Mouse (Mus musculus) ovary, postnatal 14 days (tissue): ENCODE data around the gene Yy1.
"Not testable (repeated sequence)": the region's sequence is repeated elsewhere in the genome, so short reads cannot be mapped to it uniquely, and the experiment has no call there.

Source experiments
- DNase-seq: peaks from one replicate; pipeline ENCODE4 v3.0.0; 2022; ENCODE audit warnings: low spot score

The Yy1 gene

DNA sequence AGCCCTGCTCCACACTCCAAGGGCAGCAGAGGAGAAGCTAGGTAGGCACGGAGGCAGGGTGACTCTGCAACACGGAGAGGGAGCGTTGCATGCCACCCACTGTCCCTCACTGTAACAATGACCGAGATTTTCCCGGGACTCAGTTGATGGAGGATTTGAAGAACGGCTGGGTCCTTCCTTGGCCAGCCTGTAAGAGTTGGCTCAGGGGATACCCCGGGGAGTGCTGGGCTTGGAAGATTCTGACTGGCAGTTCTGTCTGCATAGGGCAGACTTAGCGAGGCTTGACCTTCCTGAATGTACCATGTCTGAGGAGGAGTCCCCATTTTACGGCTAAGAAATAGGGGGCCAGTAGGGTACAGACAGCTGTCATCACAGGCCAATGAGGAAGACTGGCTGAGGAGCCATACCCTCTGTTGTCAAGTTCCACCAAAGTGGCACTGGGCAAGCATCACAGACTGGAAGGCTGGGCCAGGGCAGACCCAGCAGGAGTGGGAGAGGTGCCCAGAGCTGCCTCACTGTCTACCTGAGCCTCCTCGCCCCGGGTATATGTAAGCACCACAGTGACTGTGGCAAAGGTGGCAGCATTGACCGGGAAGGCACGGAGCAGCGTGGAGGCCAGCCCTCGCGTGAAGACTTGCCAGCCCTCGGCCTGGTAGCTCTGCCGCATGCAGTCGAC lies 33.6 kb downstream of the Yy1 start:
- no peak for DNase-seq

DNA sequence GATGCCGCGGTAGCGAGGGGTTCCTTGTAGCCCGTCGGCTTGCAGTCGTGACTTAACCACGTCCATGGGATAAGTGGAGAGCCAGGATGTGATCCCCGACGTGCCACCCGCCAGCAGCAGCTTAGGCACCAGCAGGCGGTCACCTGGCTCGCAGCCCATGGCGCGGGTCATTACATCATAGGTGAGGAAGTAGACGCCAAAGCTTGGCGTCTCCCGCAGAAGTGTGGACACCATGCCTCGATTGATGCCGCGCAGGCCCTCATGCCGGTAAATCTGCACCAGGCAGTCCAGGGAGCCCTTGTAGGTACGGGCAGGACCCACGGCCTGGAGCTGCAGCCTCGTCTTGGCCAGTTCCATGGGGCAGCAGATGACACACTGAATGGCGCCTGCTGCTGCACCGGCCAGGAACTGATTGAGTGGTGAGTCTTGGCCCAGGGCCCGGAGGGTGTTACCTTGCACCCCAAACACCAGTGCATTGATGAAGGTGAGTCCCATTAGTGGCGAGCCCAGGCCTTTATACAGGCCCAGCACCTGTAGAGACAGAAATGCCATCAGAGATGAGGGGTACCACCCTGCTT lies 34.3 kb downstream of the Yy1 start:
- no peak for DNase-seq

DNA sequence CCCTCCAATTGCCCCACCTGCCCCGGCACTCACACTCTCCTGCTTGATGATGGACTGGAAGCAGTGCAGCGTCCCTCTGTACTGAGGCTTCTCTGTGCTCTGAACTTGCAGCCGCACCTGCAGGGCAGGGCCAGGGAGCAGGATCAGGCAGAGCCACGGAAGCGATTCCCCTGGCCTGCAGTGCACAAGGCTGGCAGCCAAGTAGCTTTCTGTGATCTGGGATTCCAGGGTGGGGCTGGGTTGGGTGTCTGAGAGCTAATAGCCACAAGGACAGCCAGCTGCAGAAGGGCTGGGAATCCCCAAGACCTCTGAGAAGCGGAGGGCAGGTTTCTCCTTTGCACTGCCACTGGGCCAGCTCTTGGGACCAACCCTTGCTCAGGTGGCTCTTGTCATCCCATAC lies 34.9 kb downstream of the Yy1 start:
- no peak for DNase-seq

DNA sequence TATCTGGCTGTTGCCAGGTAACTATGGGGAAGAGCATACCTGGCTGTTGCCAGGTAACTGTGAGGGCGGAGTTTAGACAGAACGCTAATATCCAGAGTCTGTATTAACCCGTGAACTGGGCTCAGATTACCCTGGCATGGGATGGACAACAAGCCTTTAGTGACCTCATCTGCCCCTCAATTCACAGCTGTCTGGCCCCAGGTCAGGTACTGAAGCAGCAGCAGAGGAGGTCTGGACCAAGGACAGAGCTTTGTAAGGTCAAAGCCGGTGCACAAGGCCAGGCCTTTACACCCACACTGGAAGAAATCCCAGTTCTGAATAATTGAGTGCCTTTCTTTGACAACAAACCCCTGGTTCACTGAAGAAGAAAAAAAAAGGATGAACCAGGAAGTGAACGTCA lies 36.9 kb downstream of the Yy1 start:
- DNase-seq = no peak

DNA sequence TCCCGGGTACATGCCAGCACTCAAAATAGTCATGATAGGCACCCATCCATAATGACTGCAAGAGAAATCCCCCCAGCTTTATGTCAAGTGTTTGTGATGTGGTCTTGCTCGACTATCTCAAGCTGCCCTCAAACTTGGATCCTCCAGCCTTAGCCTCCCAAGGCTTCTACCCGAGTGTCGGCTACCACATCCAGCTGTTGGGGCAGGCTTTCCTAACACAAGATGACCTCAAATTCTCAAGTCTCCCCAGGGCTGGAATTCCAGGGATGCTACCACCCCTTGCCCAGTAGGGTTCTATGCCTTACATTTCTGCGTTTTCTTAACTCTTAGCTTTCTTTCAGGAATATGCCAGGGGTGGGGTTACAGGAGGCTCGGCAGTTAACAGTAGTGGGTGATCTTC lies 37.6 kb downstream of the Yy1 start:
- no peak for DNase-seq

DNA sequence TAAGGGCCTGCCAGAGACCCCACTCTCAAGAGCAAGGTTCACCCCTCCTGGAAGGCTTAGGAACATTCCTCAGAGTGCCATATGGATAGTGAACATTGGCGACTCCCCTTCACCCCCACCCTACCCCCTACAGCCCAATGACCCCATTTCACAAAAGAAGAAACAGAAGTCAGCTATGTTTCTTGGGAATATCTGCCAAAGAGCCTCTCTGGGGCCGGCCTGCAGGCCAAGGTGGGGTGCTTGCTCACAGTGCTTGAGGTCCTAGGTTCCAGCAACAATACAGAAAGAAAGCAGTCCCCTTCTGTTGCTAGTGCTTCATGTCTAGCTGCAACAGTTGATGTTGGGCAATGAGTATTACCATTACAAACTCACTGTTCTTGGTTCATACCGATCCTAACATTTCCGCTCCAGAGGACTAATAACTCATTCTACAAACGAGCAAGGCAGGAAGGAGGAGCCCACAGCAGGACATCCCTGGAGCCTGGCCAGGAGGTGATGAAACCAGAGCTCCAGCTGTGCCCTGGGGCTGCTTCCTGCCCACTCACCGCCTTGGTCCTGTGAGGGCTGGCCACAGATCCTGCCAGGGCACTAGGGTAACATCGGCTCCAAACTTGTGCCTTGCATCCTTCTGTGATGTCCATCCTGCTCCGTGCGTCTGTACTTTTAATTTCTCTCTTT lies 39.3 kb downstream of the Yy1 start:
- DNase-seq = peak; percentile 62

DNA sequence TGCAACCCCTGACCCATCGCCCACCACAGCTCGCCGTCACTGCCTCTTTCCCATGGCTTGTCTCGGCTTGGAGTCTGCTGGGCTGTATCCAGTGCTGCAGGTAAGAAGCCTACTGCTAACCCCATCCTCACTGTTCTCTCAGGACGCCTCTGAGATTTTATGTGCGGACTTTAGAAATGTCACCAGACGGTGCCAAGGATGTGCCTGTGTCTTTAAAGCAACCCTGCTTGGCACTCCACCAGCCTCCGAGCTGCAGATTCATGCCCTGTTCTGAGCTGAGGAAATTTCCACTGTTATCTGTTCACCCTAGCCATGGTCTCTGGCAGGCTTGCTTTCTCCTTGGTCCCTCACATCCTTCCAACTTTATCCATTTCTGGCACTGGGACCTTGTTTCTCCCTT lies 40.1 kb downstream of the Yy1 start:
- no peak for DNase-seq

DNA sequence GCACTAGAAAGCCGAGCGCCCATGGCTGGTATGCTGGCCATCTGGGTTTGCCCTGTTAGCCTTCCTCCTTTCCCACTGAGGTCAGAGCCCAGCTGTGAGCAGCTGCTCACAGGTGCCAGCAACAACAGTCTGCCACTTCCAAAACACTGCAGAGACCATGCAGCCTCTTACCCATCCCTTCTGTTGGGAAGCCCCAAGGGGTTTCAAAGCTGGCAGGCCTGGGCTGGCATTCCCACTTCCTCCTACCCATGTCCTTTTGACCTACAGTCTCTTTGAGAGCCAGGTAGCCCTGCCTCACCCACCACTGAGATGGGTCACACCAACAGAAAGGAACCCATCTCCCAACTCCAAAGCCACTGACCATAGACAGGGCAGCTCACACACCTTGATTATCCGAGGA lies 40.6 kb downstream of the Yy1 start:
- no peak for DNase-seq

DNA sequence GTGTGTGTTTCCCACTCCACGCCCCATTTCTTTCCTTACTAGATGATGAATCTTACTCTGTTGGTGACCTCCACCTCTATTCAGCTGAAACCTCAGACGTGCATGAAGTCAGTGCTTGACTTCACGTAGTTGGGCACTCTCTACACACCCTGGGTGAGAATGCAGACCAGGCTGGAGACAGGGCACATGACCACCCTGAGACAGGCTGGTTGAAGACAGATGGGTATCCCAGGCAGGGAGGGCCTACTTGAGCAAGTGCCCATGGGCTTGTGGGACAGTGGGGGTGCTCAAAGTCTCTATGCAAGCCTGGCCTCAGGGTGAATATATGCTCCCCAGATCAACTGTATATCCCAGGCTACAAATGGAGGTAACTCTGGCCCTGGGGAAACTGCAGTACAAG lies 41.6 kb downstream of the Yy1 start:
- no peak for DNase-seq

DNA sequence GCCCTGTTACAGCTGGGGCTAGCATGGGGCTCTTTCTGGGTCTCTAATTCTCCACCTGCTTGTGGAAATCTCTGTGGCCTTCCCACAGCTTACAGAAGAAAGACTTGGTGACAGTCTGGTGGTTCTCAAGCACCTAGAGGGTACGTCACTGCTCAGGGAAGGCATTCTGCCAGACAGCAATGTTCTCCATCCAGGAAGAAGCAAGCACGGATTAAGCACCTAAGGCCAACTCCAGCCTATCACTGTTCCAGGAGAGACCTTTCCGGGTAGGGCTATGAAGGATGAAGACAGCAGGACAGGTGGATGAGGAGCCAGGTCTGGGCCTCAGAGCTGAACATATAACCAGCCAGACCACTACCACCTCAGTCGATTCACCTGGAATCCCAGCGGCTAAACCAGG lies 42.0 kb downstream of the Yy1 start:
- DNase-seq = no peak

DNA sequence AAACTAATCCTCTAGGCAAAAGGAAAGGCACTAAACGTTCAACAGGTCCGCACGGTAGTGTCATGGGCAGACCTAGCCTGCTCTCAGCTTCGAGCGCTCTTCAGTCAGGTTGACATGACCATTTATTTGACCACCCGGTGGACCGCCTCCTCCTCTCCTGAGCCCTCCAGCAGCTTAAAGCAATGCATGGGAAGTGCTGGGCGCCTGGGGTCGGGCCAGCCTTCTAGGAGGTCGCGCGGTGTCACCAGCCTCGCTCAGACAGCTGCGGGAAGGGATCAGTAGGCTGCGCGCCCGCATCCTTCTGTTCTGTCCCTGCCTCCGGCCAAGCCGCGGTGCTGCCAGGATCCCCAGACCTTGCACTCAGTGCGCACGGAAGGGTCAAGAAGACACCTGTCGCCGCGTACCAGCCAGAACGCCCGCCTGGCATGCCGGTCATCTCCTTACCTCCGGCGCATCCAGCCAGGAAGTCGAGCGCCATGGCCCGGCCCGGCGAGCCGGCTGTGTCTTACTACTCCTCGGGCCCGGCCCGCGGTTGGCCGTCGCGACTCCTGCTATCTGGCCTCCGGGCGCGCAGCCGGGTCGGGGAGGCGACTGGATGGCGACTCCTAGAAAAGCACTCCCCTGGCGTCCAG lies 42.6 kb downstream of the Yy1 start:
- DNase-seq = no peak

DNA sequence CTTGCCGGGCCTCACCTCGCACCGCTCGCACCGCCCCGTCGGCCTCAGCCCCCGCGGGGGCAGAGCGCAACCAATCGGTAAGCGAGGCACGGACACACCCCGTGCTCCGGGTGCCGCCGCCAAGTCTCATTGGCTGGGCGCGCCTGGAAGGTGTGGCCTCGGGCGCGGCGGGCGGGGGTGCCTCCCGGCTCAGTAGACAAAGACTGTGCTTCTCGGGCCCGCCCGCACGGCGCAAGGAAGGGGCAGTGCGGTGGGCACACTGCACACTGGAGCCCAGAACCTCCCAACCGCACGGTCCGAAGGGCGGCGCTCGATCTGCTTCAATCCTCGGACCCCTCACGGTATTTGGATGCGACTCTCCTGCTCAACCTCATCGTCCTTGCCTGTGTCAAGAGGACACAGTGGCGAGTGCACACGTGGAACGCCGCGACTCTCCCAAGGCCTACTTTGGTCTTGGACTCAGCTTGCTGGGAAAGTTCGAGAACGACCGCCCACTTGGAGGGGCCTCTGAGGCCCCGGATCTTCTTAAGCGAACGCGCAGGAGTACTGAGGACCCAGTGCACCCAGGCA lies 43.2 kb downstream of the Yy1 start, which contains the start of the genes Slc25a29 and Slc25a47:
Slc25a29 (minus strand) TSS at position 44 of the 570 bp plus-strand sequence.
Slc25a47 (plus strand) TSS at position 207 of the 570 bp plus-strand sequence.
- peak; percentile 93 for DNase-seq

DNA sequence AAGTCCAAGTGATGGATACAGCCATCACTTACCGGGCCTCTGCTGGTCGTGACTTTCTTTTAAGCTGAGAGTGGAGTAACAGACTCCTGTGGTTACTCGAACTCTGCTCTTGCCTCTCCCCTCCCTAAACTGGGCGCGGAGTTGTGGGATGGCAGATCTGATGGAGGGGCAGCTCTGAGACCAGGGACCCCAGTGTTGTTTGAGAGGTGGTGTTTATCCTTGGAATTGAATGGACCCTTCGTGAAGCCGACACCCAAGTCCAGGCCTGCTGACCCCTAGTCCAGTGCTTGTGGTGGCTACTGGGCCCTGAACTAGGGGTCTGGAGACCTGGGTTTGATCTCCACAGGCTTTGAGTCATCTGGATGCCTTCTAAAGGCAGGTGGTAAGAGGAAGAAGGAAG lies 43.9 kb downstream of the Yy1 start:
- DNase-seq = no peak

DNA sequence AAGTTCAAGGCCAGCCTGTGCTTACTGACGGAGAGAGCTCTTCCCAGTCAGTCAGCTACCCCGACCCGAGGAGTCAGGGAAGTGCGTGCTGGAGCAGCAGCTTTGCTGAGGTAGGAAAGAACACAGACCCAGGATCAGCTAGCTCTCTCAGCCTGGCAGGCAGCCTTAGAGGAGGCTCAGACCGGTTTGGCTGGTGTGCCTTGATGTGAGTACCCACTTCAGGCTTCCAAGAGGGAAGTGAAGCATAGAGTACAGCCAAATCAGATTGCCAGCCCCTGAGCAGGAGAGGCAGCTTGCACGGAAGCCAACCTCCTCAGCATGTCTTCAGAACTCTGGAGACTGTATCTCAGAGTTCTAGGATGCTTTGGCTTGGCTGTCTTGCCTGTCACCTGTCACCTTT lies 48.4 kb downstream of the Yy1 start:
- no peak for DNase-seq

DNA sequence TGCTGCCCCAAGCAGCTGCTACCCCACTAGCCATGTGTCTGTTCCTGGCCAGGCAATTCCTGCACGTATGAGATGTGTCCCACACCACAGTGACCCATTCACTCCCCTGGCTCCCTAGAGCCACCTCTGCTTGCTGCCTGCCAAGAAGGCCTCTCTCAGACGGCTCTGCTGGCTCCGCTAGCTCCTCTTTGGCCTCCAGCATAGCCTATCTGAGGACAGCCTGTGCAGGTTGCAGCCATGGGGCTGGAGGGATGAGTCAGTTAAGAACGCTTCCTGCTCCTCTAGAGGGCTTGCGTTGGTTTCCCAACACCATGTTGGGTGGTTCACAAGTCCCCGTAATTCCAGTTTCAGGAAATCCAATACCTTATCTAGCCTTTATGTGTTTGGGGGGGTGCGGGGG lies 49.9 kb downstream of the Yy1 start:
- no peak for DNase-seq

DNA sequence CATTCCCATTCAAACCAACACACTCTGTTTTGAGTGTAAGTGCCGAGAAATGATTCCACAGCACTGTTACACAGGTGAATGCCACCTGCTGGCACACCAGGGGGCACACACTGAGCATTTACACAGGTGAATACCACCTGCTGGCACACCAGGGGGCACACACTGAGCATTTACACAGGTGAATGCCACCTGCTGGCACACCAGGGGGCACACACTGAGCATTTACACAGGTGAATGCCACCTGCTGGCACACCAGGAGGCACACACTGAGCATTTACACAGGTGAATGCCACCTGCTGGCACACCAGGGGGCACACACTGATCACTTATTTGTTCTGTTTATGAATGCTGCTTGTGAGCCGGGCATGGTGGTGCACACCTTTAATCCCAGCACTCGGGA lies 55.3 kb downstream of the Yy1 start:
- DNase-seq = not testable (repeated sequence)

DNA sequence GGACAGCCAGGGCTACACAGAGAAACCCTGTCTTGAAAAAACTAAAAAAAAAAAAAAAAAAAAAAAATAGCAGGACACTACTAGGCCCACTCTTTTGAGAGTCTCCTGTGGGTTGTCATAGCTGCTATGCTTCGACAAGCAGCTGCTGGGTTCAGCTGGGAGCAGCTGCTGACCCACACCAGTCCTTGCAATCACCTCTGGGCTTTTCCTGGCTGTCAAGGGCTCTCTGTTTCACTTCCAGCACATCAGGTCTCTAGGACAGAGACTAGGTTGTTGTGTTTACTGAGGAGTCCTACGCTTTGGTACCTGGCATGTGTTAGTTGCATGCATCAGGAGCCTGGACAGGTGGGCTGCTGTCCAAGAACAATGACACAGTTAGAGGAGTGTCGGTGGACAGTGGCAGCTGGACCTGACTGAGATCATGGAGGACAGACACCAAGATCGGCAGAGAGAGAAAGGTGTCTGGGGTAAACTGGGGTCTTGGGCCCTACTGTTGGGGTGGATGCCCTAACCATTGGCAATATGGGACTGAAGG lies 56.8 kb downstream of the Yy1 start:
- no peak for DNase-seq

DNA sequence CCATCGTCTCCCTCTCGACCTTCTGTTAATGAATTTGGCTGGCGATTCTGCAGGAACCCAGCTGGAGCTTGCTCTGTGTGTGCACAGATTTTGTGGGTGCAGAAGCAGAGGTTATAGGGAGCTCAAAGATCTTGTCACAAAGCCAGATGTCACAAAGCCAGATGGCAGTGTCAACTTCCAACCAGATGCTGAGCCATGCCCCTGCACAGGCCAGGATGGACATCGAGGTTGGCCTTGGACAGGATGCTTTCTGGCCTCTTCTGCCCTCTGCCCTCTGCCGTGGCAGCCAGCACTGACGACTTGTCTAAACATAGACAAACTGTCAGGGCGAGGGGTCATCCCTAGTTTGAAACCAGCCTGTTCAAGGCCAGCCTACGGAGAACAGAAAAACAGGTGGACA lies 57.4 kb downstream of the Yy1 start:
- no peak for DNase-seq

DNA sequence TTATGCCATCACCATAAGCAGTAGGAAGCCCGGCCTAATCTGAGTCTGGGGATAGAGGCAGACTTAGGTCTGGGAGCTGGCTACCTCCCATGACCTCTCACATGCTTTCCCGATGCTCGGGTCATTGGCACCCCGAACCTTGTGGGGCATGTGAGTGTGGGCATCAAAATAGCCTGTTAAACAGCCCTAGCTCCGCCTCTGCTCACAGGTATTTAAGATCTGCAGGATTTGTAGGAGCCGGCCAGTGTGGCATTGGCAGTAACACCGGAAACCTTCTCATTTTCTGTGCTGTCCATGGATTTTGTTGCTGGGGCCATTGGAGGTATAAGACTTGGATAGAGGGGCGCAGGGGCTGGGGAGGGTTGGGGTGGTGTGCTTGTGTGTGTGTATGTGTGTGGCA lies 58.1 kb downstream of the Yy1 start:
- DNase-seq = no peak

DNA sequence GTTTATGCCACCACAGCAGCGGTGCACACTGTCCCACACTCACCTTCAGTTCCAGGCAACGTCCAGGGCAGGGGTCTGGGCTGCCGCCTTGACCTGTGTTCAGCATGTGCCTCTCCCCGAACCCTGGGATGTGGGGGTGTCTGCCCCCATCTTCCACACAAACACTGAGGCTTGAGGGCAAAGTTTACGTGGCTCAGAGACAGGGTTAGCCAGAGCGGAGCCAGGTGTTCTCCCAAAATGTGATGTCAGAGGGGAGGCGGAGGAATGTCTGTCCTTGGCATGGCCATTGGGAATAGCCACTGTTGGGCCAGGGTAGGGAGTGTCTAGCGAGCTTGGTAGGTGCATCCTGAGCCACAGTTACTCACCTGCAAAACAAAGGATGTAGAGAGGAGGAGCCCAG lies 60.0 kb downstream of the Yy1 start:
- no peak for DNase-seq

DNA sequence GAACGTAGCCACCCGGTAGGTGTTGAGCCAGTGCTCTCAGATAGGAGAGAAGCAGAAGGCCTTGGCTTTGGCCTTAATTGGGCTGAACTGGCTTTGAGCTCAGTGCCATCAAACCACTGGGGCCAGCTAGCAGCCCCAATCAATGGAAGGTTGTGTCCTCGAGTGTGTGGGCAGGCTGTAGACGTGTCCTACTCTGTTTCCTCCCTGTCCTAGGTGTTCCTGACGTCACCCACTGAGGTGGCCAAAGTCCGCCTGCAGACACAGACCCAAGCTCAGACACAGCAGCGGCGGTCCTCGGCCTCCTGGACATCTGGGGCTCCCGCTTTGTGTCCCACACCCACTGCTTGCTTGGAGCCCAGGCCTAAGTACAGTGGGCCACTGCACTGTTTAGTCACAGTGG lies 62.3 kb downstream of the Yy1 start:
- DNase-seq = no peak

DNA sequence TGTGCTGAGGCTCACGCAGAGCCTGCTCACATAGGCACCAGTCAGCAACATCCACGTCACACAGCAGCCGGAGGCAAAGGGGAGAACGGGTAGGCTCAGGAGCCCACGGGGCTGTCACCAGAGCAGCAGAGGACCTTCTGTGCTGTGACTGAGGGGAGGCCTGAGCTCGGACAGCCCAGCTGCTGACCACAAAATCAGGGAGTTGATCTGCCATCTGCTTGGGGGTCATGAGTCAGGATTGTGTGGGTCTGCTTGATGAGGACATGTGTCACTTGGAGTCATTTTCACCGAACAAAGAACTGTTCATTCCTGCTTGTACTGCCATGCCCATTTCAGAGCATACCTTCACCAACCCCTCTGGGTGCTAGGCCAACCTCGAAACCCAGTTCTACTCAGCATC lies 63.4 kb downstream of the Yy1 start:
- DNase-seq = no peak

DNA sequence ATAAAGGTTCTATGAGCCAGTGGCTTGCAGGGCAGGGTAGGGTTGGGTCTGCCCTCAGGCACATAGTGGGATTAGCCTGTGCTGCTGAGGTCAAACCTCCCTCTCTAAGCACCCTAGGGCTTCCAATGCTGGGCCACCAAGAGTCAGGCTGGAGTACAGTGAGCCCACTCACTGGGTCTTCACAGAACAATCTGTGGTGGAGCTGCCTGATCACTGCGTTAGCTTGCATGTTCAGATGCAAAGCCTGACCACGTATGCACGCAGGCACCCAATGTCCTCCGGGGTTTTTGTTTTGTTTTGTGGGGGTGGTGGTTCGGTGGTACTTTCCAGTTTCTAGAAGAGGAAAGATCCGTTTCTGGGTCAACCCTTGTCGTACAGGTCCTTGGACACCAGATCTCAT lies 64.3 kb downstream of the Yy1 start:
- no peak for DNase-seq
